Mouse (Mus musculus): ENCODE data around the gene Zfp365. TPM values are rescaled to one million over a fixed set of nuclear protein-coding genes. Genes with fewer than 3 reads are reported as not detected.

Zfp365 gene
- 0.18 TPM in 1 of 2 replicates, not detected in the other for total RNA-seq (2017)

DNA sequence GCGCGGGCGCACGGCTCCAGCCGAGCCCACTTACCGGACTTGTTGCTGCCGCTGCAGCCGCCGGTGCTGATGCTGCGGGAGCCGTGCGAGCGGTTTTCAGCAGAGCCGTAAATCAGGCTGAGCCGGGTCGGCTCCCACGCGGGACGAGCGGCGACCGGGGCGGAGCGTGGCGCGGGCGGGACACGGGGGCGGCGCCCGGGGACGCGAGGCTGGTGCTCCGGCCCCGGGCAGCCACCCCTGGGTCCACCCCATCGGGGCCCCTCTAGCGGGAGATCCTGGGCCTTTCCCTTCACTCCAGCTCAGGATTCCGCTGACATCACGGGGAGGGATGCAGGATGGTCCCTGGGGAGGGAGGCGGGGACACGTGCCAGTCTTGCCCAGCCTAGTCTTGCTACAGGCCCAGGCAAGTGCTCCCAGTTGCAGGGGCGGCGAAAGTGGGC is at the start of gene Zfp365:
Gene Zfp365, minus strand, starts transcription at position 326 of the 440 bp plus-strand sequence.
- peak; percentile 73 for ATAC-seq (replicated peaks; ENCODE audit: low read depth, poor library complexity, severe bottlenecking)

DNA sequence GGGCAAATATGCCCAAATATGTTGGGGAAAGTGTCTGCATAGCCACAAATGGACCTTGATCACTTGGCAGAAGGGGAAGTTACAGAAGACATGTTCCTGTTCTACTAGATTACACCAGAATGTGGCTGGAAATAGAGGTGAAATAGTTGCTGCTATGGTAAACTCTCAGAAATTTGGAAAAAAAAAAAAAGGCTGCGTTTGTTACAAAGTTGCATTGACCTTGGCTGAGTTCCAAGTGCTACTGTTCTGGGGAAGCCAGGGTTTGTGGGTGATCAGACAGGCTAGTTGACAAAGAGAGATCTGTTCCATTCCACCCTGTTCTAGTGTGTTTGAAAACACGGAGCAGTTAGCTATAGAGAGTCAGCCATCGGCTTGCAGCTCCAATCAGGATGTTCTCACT is 47.5 kb upstream of the Zfp365 start:
- peak; percentile 83 for ATAC-seq (replicated peaks; ENCODE audit: low read depth, poor library complexity, severe bottlenecking)

DNA sequence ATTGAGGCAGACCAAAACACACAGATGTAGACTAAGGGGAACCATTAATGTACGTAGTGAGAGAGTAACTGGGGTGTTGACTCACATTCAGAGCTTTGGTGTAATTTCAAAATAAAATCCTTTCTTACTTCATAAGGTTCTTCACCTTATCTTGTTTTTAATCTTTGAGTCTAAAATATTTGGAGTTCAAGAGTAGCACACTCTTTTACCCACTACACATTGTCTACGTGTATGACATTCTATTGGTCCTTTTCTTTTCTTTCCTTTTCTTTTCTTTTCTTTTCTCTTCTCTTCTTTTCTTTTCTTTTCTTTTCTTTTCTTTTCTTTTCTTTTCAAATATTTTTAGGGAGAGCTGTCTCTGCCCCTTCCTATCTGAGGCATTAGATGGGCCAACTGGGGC is 43.5 kb upstream of the Zfp365 start:
- ATAC-seq (replicated peaks; ENCODE audit: low read depth, poor library complexity, severe bottlenecking) = no peak

DNA sequence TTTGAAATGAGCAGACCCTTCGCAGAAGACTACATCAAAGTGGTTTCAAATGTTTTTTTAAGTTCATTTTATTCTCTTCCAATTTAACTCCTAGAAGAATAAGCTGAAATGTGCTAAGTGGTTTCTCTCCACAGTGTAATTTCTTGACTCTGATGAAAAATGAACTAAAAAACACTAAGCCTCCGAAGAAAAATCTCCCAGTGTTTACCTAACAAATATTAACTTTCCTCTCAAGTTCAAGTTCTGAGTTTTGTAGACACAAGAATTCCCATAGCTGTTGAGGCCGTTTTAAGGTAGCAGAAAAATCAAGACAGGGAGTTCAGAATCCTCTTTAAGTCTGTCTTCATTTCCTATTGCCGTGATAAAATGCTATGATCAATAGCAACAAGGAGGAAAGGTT is 39.2 kb upstream of the Zfp365 start:
- ATAC-seq (replicated peaks; ENCODE audit: low read depth, poor library complexity, severe bottlenecking) = no peak

DNA sequence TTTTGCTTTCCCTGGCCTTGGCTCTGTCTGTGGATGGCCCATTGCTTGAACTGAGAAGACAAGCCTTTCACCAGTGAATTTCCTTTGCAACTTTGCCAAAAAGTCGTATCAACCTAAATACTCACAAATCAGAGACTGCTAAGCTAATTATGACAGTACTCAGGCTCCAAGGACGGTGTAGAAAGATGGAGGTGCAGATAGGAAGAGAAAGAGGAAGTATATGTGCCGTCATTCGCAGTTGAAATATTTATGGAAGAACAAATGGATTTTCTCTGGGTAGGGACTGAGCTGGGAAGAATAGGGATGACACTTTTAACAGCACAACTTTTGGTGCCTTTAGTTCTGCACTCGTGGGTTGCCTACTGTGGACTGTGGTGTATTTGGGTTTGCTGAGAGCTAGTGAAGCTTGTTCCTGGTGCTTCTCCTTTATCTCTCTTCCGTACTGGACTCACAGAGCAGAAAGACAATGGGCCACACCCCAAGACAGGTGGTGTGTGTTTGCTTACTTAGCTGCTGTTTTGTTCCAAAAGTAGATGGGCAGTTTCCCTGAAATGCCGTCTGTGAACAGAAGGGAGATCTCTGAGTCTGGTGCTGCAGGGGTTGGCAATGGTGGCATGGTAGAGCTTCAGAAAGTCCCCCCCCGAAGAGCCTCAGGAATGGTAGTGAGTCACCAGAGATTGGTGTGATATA is 37.7 kb upstream of the Zfp365 start:
- ATAC-seq (replicated peaks; ENCODE audit: low read depth, poor library complexity, severe bottlenecking) = peak; percentile 42

DNA sequence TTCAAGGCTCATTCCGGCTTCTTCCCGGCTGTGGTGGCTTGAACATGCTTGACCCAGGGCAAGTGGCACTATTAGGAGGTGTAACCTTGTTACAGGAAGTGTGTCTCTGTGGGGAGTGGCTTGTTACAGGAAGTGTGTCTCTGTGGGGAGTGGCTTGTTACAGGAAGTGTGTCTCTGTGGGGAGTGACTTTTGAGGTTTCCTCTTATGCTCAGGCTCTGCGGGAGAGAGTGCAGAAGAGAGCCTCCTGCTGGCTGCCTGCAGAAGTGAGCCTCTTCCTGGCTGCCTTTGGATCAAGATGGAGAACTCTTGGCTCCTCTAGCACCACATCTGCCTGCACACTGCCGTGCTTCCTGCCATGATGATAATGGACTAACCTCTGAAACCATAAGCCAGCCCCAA is 31.1 kb upstream of the Zfp365 start:
- peak; percentile 79 for ATAC-seq (replicated peaks; ENCODE audit: low read depth, poor library complexity, severe bottlenecking)

DNA sequence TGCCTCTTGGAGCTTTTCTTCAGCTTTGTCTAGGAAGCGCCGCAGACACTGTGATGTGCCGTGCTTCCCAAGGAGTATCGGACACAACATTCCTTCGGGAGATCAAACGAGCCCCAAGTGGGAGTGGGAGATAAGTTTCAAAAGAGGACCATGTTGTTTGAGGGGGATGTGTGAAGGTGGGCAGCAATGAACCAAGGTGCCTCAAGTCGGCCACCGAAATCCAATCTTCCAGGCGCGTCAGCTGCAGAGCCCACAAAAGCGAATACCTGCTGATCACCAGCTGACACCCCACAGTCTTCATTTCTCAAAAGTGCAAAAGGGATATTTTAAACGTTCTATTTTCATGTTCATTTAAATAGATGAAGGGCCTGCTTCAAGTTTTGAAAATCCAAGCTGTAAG is 27.1 kb upstream of the Zfp365 start:
- ATAC-seq (replicated peaks; ENCODE audit: low read depth, poor library complexity, severe bottlenecking) = no peak

DNA sequence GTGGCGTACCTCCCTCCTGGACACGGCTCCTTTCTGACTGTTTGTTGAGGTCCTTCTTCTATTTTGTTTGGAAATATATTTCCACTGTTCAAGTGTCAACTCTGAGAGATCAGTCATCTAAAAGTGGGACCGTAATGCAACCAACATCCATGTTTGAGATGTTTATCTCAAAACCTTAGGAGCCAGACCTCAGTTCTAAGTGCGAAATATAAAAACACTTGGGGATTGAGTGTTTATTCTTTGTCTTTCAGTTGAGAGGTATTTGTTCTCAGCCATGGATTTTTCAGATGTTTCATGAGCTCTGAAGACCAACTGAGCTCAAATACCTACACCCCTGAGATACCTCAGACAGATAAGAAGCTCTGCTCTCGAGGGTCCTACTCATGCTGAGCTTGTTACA is 25.3 kb upstream of the Zfp365 start:
- no peak for ATAC-seq (replicated peaks; ENCODE audit: low read depth, poor library complexity, severe bottlenecking)

DNA sequence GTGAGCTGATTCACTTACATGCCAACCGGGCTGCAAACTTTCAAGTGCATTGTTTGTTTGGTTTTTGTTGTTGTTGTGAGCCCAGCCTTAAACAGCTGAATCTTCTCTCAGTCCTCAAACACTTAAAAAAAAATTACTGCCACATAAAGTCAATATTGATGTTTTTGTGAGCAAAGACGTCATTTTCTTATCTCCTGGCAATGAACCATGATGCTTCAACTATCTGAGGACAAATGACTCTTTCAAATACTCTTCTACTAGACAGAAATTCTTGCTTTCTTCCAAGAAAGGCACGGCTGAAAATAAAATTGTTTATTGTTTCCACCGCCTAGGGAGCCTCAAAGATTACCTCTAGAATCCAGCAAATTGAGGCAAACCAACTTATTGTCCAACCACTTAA is 24.5 kb upstream of the Zfp365 start:
- ATAC-seq (replicated peaks; ENCODE audit: low read depth, poor library complexity, severe bottlenecking) = no peak

DNA sequence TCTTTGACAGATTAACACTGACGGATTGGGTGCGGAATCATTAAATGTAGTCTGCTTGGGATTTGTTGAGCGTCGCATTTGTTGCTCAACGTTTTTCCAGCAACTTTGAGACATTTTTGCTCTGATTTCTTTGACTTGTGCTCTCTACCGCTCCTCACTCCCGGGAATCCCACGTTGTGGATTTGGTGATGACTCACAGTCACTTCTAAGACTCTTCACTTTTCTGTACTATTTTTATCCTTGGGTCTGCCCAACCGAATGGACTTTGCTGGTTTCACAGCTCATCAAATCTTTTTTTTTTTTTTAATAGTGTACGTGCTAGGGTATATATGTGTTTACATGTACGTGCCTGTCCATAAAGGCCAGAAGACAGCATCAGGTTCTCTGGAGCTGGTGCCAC is 20.3 kb upstream of the Zfp365 start:
- ATAC-seq (replicated peaks; ENCODE audit: low read depth, poor library complexity, severe bottlenecking) = no peak

DNA sequence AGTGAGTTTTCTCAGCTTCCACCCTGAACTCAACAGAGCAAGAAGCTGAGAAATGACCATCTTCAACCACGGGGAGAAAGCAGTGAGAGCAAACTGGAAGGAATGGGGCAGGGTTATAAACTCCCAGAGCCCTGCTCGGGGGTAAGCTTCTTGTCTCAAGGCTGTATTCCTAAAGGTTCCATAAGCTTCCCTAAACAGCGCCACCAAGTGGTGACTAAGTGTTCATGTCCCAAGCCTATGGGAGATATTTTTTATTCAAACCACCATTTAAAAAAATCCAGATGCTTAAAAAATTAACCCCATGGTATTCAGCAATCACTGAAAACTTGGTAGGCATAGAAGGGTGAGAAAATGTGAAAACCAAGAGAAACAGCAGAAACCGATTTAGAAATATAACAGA is 18.9 kb upstream of the Zfp365 start:
- no peak for ATAC-seq (replicated peaks; ENCODE audit: low read depth, poor library complexity, severe bottlenecking)

DNA sequence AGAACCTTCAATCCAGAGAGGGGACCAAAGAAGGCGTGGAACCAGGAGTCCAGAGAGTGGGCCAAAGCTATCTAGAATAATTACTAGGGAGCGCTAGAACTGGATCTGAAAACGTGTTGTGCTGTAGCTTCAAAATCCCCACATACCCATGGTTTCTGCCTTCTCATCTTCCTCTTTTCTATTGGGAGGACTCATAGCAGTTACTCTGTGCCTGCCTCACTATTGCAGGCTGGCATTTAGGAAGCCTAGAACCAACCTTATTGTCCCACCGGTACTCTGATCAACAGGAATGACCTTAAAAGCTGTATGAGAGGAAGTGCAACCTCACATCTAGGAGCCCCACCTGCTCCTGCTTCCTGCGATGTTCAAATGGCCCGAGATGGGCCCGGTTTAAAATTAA is 16.1 kb upstream of the Zfp365 start:
- ATAC-seq (replicated peaks; ENCODE audit: low read depth, poor library complexity, severe bottlenecking) = 0 out of 2 replicates have a peak, but pooled peaks have one; percentile 42

DNA sequence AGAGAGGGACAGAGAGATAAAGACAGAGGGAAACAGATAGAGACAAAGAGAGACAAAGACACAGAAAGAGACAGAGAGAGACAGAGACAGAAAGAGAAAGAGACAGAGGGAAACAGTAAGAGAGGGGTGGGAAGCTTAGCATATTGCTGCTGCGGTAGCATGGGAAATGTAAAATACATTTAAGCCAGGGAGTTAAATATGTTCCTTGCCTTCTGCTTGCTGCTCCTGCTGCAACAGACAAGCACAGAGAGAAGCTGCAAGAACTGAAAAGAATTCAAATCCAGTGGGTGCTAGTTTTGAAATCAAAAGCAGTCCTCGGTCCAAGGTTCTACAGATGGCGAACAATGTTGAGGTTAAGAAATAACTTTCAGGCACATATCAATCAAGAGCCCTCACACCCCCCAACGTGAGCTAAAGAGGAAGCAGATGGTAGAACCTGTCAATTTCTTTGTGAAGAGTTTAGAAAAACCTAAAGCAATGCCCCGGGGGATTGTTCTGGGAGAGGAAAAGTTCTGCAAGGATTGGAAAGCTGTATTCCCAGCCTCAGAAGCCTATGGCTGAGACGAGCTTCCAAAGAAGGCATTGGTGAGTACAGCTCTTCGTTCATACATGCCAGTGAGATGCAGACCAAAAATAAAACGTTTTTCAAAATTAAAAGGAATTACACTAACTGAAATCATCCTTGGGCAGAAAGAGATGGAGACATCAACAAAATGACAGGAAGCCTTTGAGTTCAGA is 15.4 kb upstream of the Zfp365 start:
- ATAC-seq (replicated peaks; ENCODE audit: low read depth, poor library complexity, severe bottlenecking) = no peak

DNA sequence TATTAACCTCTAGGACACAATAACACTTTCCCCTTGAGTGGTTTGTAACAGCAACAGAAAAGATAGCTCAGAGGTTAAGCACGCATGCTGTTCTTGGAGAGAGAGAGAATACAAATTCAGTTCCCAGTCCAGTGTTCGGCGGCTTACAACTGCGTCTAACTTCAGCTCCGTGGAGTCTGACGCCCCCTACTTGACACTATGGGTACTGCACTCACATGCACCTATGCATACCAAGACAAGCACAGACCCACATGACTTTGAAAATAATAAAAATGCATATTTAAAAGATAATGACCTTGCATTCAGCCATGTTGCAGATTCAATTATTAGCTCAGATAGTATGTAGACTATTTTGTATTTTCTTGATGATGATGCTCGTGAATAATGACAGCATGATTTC is 11.6 kb upstream of the Zfp365 start:
- ATAC-seq (replicated peaks; ENCODE audit: low read depth, poor library complexity, severe bottlenecking) = no peak

DNA sequence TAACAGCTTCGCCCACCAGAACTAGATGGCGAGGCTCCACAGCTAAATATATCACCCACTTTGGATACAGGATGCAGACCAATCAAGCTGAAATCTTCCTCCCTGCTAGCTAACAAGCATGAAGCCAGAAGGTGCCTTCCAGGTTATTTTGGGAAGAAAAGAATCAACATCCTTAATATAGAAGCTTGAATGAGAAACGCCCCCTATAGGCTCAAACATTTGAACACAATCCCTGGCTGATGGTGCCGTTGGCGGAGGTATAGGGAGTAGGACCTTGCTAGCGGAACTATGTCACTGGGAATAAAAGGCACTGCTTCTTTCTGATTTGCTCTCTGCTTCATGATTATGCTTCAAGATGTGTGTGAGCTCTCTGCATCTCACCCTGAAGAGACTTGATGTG is 9.3 kb upstream of the Zfp365 start:
- ATAC-seq (replicated peaks; ENCODE audit: low read depth, poor library complexity, severe bottlenecking) = no peak

DNA sequence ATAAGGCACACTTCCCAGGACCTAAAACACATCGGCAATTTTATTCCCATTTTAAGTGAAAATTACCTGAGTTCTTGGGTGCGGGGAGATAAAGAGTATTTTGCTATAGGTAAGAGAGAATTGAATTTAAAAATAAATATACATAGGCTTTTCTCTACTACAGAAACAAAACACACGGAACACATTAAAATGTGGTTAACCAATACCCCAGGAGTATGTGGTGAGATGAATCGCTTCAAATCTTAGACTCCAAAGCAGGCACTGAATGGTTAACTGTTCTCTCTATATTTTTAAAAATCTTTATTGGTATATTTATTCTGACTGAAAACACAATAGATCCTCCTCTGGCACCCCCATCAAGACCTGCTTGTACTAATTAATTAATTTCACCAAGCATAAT is 7.2 kb upstream of the Zfp365 start:
- ATAC-seq (replicated peaks; ENCODE audit: low read depth, poor library complexity, severe bottlenecking) = no peak

DNA sequence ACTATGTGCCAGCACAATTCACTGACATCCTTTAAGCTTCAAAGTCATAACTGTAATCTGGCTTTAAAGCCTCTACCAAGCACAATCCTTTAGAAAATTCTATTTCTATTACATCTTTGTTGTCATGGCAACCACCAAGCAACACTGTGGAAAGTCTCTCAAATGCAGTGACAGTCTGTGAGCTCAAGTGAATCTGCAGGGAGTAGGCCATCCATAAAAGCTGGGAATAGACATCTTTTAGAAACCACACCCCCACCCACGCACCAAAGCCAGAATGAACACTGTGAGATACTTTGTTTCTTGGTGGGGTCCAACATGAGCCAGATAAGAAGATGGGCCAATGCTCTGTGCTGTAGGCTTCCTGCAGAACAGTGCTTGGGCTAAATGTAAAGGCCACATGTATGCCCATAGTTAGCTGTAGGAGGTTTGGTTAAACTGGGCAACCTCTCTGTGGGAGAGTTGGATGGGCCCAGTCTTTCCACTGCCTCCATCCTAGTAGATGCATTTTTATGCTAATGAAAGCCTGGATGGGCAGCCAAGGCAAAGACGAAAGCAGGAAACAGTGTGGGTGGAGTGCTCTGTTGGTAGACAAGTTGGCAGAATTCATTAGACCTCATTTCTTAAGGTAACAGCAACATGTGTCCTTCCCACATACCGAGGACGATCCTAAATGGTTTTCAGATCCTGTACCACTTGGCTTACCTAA is 5.9 kb upstream of the Zfp365 start:
- ATAC-seq (replicated peaks; ENCODE audit: low read depth, poor library complexity, severe bottlenecking) = no peak

DNA sequence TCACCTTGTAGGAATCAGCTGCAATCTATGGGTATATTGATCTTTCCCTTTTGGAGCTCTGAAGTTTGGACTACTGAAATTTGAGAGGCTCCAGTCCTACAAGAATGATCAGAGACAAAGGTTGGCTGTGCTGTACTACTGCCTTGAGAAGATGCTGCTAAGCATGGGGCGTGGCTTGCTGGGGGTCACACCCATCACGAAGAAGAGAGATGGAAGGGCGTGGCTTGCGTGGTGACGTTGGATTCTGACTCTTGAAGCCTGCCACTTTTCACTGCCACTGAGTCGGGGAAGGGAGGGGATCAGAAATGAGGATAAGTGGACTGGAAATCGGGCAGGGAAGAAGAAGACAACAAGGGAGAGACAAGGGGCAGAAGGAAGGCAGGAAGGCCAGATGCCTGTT is 4.9 kb upstream of the Zfp365 start:
- ATAC-seq (replicated peaks; ENCODE audit: low read depth, poor library complexity, severe bottlenecking) = no peak

DNA sequence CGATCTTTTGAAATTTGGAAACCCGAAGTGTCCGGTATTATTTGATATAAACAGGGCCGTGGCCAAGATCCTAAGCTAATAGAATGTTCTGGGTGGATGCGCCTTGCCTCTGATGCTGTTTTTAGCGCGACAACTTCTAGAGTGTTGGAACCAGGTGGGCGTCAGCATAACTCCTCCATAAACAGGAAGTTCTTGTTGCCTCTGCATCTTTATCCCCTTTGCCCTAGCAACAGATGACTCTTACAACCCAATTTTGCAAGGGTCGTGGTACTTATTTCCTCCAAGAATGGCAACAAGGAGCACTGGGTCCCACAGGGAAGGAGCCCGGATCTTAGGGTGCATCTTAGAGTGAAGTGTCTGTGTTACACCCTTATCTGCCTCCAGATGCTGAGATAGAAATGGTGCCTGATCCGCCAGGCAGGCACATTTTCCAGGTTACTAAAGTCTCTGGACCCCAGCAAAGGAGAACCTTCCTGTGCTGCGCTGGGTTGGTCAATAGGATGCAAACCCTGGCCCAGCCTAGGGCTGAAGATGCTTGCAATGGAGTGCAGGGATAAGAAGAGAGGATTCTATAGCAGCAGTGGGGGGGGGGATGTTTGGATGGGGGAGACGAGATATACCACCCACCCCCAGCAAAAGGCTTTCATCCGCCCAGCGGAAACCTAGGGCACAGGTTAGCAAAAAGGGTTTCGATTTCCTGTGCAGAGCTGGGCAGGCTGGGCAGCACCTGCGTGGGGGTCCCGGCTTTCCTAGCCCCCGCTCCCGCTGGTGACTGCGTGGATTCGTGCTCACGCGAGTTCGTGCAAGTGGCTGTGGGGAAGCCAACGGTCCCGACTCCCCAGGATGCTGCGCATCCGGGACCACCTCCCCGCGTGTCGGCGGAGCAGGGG is 770 bp downstream of the Zfp365 start:
- ATAC-seq (replicated peaks; ENCODE audit: low read depth, poor library complexity, severe bottlenecking) = 0 out of 2 replicates have a peak, but pooled peaks have one; percentile 25

DNA sequence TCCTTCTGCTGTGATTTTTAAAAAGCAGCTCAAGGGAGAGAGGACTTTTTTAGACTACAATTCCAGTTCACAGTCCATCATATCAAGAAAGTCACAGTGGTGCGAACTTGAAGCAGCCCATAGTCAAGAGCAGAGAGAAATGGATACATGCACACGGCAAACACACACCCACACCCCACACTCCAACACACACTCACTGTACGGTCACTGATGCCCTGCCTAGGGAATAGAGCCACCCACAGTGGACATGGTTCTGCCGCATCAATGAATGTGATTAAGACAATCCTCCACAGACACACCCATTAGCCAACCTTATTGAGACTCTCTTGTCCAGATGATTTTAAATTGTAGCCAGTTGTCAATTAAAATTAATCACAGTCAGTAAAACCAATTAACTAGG is 4.5 kb downstream of the Zfp365 start:
- ATAC-seq (replicated peaks; ENCODE audit: low read depth, poor library complexity, severe bottlenecking) = no peak

Measured in common myeloid progenitor, adult 5-6 weeks (primary cell).